Mouse (Mus musculus) lung, postnatal 10 days (tissue): ENCODE results near the gene P2rx7.
"Not testable (repeated sequence)": the region's sequence is repeated elsewhere in the genome, so short reads cannot be mapped to it uniquely, and the experiment has no call there.

Source experiments
- DNase-seq: peaks from one replicate; pipeline ENCODE4 v3.0.0; 2021

The P2rx7 gene

GRCm38 (mm10) chr5:122647256-122647924 is 3.7 kb downstream of the P2rx7 start:
- DNase-seq: no peak

GRCm38 (mm10) chr5:122647952-122648374 is 4.3 kb downstream of the P2rx7 start:
- not testable (repeated sequence) for DNase-seq

- DNase-seq: peak; percentile 25
Measured at GRCm38 (mm10) chr5:122649264-122649663, 5.6 kb downstream of the P2rx7 start.

GRCm38 (mm10) chr5:122650100-122650499 is 6.4 kb downstream of the P2rx7 start:
- no peak for DNase-seq

GRCm38 (mm10) chr5:122652506-122652905 is 8.8 kb downstream of the P2rx7 start:
- no peak for DNase-seq

DNA sequence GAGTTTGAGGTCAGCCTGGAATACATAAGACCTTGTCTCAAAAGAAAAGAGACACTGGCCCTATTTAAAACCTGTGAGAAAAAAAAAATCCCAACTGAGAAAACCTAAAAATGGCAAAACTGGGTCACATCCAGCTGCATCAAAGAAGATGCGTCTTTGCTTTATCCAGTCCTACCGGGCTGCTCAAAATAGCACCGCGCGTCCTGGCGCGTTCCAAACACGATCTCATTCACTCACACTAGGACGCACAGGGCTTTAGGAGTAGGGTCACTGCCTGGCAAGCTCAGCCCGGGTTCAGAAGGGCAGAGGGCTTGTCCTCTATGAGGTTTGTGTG is 9.4 kb downstream of the P2rx7 start:
- DNase-seq: no peak

DNA sequence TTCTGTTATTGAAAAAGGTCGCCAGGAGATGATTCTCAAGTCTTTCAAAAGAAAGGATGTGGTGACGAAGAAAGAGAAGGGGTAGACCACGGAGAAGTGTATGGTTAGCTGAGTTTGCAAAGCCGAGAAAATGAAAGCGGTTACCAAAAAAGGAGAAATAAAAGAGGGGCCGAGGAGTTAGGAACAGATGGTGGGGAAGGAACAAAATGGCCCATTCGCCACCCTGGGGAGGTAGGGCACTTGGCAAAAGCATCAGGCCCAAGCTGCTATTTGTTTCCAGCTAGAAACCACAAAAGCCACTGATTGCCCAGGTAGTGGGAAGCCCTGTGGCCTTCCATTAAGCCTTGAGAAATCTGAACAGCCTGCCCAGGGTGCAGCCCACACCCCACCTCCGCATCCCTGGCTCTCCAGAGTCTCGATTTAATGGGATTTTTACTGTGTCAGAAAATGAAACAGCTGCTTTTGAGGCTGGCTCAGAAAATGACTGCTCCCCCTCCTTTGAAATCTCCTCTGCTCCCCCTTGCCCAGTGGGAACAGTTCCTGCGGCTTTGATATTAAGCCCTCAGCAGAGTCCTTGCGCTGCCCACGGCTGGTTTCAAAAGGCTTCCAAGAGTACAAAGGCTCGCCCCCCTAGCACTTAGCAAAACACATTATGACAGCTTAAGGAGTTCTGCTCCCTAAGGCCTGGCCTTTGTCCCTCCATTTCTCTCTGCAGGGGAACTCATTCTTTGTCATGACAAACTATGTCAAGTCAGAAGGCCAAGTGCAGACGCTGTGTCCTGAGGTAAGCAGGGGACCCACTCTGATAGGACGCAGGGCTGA is 9.9 kb downstream of the P2rx7 start:
- DNase-seq: peak; percentile 38

- no peak for DNase-seq
Measured at GRCm38 (mm10) chr5:122654268-122654573, 10.5 kb downstream of the P2rx7 start.

GRCm38 (mm10) chr5:122656808-122657207 is 13.1 kb downstream of the P2rx7 start:
- DNase-seq: no peak

DNA sequence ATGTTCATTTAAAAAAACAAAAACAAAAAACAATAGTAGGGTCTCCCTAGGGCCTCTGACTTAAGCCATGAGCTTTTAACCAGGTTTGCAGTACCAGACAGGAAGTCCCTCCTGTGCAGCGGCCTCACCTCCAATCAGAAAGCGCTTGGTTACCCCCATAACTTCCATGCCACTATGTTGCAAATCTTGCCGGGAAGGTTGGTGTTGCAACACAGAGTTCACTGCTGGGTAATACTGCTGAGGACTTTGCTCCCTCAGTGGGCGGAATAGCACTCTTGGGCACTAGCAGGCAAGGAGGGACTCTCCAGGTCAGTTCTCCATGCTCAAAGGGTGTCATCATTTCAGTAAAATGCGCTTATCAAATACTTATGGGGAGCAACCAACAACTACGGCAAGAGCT is 18.8 kb downstream of the P2rx7 start:
- no peak for DNase-seq

DNA sequence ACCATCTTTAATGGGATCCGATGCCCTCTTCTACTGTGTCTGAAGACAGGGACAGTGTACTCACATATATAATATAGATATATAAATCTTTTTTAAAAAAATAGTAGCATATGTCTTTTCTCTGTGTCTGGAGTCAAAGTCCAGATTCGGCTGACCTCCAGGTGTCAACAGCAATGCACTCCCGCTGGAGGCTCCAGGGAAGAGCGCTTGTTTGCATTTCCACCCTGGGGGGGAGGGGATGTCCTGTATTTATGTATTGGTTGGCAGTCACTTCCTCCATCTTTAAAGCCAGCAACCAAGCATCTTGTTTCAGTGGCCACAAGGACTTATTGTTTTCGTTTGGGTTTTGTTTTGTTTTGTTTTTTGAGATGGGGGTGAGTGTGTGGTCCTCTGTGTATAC is 21.3 kb downstream of the P2rx7 start:
- DNase-seq: no peak

DNA sequence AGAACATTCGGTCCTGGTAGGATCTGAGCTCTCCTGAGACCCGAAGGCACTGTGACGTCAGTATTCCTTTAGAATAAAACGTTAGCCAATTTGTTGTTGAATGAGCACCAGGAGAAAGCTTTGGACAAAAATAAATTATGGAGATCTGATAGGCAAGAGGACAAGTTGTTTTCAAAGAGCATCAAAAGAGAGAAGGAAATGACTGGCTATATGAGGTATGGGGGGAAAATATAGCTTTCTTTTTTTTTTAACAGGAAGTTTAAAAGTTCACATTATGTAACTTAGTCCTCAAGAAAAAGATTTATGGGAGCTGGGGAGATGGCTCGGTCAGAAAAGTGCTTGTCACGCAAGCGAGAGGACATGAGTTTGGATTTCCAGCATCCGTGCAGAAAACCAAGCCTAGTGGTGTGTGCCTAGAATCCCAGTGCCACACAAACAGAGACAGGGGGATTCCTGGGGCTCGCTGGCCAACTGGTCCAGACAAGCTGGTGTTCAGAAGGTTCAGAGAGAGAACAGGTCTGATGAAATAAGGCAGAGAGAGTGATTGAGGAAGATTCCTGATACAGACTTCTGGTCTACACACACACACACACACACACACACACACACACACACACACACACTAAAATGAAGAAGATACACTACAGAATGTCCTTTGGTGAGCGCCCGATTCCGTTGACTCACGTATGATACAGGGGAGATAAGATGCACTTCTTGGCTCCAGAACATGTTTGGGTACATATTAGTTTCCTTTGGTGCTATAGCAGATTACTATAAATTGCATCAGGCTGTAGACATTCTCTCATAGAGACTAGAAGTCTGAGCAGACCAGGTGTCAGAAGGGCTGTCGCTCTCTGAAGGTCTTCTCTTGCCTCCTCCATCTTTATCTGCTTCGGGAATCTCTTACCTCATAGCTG is 25.5 kb downstream of the P2rx7 start:
- no peak for DNase-seq

DNA sequence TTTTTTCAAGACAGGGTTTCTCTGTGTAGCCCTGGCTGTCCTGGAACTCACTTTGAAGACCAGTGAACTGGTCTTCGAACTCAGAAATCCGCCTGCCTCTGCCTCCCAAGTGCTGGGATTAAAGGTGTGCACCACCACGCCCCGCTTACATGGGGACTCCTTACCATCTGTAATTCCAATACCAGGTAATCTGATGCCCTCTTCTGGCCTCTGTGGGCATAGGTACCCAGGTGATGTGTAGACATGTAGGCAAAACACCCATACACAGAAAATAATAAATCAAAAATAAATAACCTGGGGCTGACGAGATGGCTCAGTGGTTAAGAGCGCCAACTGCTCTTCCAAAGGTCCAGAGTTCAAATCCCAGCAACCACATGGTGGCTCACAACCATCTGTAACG is 27.9 kb downstream of the P2rx7 start:
- not testable (repeated sequence) for DNase-seq

- no peak for DNase-seq
Measured at GRCm38 (mm10) chr5:122672298-122672697, 28.6 kb downstream of the P2rx7 start.

GRCm38 (mm10) chr5:122676002-122676401 is 32.3 kb downstream of the P2rx7 start:
- peak; percentile 32 for DNase-seq

DNA sequence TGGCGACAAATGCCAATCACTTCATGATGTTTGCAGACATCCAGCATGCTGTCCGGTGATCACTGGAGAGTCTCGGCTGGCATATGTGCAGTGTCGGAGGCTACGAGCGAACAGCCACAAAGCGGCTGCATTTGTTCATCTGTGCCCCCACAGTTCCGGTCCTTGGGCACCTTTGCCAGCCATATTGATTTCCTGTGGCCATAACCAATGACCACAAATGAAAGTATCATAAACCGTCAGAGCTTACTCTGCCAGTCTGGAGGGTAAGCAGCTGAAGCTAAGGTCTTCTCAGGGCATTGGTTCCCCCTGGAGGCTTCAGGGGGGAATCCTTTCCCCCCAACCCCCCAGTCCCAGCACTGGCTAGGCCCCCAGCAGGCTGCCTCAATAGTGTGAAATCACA is 34.3 kb downstream of the P2rx7 start:
- DNase-seq: no peak

DNA sequence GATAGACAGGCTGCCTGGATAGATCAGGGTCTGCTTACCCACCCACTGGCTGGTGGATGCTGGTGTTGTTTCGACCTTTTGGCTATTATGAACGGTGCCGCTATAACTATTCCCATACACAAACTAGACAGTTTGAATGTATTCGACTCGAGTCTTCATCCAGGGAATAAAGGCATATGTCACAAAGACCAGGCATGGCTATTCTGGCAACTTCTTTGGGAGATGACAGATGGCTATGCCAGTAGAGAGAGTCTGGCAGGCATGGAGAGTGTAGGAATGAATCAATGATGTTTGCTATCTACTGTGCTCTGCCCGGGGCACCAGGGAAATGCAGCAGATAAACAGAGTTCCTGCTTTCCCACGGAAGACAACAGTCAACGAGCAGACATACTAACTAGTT is 36.2 kb downstream of the P2rx7 start:
- no peak for DNase-seq

- DNase-seq: no peak
Measured at GRCm38 (mm10) chr5:122681276-122681675, 37.6 kb downstream of the P2rx7 start.

DNA sequence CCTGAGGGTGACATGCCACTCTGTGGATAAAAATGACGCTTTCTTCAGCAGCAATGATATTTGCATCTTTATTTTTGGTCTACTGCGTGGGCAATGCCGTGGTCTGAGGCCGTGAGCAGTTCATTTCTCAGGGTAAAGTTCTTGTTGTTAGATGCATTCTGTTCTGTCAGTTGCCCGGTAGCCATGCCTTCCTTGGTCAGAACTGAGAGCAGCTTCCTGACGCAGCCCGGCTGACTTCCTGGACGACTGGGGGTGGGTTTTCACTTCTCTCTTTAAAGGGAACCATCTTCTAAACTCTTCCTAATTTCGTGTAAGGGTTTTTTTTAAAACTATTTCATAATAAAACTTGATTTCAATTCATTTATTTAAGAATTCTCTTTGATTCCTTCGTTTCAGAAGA is 40.2 kb downstream of the P2rx7 start:
- no peak for DNase-seq

GRCm38 (mm10) chr5:122687391-122687790 is 43.7 kb downstream of the P2rx7 start:
- peak; percentile 22 for DNase-seq

GRCm38 (mm10) chr5:122689153-122689552 is 45.4 kb downstream of the P2rx7 start:
- DNase-seq: no peak

DNA sequence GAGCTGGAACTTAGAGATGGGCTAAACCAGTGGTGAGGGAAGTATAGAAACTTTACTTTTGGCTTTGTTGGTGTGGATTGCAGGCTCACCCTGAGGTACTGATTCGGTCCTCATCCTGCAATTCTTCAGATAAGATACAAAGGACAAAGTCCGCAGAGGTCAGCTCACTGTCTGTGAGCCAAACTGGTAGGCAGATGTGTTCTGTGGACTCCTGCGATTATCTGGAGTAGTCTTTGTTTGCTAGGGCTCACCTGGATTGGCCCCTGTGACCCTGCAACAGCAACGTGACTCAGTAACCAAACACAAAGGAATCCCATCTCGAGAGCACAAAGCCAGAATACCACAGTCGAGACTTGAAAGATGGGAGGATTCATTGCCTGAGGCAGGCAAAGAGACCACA is 46.8 kb downstream of the P2rx7 start:
- no peak for DNase-seq

- DNase-seq: peak; percentile 35
Measured at GRCm38 (mm10) chr5:122693431-122694207, 49.9 kb downstream of the P2rx7 start.
